Mouse (Mus musculus) liver, postnatal 0 days (tissue): ENCODE measurements around the gene Eif2b4. TPM values are rescaled to one million over a fixed set of nuclear protein-coding genes. Genes with fewer than 3 reads are reported as not detected.

ENCODE experiments used
- ATAC-seq: fragments of 200-750 bp; cut with Nextera tagmentation; 2 replicates; pipeline ENCODE4 v1.8.0; 2017; ENCODE audit warnings: mild to moderate bottlenecking, moderate library complexity
- DNase-seq: peaks from one replicate; pipeline ENCODE4 v3.0.0-alpha.2; 2016
- H3K27ac ChIP-seq: fragments of 300-500 bp; sonication (generic); 2 replicates; pipeline ENCODE4 v1.5.1; 2014; ENCODE audit warnings: antibody characterized with exemption, moderate library complexity, mild to moderate bottlenecking, low read depth
- H3K27me3 ChIP-seq: fragments of 300-500 bp; sonication (generic); 2 replicates; pipeline ENCODE4 v1.6.1; 2014; ENCODE audit warnings: low read length, control low read depth, mixed read lengths; ENCODE audit not compliant: insufficient read depth
- H3K36me3 ChIP-seq: fragments of 300-500 bp; sonication (generic); replicated peaks from 2 replicates; pipeline ENCODE4 v1.6.1; 2014; ENCODE audit warnings: mild to moderate bottlenecking, control low read depth, low read length, moderate library complexity, mixed read lengths; ENCODE audit not compliant: insufficient read depth
- H3K4me1 ChIP-seq: fragments of 300-500 bp; sonication (generic); 2 replicates; pipeline ENCODE4 v1.6.1; 2014; ENCODE audit warnings: antibody characterized with exemption, mild to moderate bottlenecking, control low read depth; ENCODE audit not compliant: insufficient read depth
- H3K4me2 ChIP-seq: fragments of 300-500 bp; sonication (generic); 2 replicates; pipeline ENCODE4 v1.6.1; 2014; ENCODE audit warnings: low read depth, mild to moderate bottlenecking, low read length, moderate library complexity, mixed read lengths
- H3K4me3 ChIP-seq: fragments of 300-500 bp; sonication (generic); 2 replicates; pipeline ENCODE4 v1.5.1; 2014; ENCODE audit warnings: low read depth, low read length
- H3K9ac ChIP-seq: fragments of 300-500 bp; sonication (generic); replicated peaks from 2 replicates; pipeline ENCODE4 v1.6.1; 2014; ENCODE audit warnings: mild to moderate bottlenecking, moderate library complexity
- H3K9me3 ChIP-seq: fragments of 300-500 bp; sonication (generic); 2 replicates; pipeline ENCODE4 v1.6.1; 2016; ENCODE audit warnings: mild to moderate bottlenecking, control low read depth, low read length, mixed read lengths
- CTCF ChIP-seq: sonication (generic); IDR thresholded peaks from 2 replicates; pipeline ENCODE4 v1.5.1; 2016; ENCODE audit warnings: antibody characterized with exemption, low read depth
- EP300 ChIP-seq: IDR thresholded peaks from 2 replicates; pipeline ENCODE4 v1.6.1; 2016; ENCODE audit warnings: antibody characterized with exemption, low read depth, mild to moderate bottlenecking
- whole genome bisulfite sequencing: fragments of 180-500 bp; shearing (Covaris S2); extraction: QIAGEN DNeasy Blood & Tissue Kit; methylation state at CpG from one replicate; pipeline ENCODE4 v1.1.7; 2014; ENCODE audit not compliant: insufficient replicate concordance; 5-methylcytosine and 5-hydroxymethylcytosine counted together
- polyA plus RNA-seq: library from polyadenylated mRNA; unstranded; fragments of >200 nt; fragmentation: Nextera tagmentation; extraction: Ambion mirVana; gene quantifications from 2 replicates; pipeline ENCODE4 v1.2.1, GENCODE M21; 2015

Eif2b4 gene
- polyA plus RNA-seq, 1 experiment from 2014 or later = 35.5 TPM

DNA sequence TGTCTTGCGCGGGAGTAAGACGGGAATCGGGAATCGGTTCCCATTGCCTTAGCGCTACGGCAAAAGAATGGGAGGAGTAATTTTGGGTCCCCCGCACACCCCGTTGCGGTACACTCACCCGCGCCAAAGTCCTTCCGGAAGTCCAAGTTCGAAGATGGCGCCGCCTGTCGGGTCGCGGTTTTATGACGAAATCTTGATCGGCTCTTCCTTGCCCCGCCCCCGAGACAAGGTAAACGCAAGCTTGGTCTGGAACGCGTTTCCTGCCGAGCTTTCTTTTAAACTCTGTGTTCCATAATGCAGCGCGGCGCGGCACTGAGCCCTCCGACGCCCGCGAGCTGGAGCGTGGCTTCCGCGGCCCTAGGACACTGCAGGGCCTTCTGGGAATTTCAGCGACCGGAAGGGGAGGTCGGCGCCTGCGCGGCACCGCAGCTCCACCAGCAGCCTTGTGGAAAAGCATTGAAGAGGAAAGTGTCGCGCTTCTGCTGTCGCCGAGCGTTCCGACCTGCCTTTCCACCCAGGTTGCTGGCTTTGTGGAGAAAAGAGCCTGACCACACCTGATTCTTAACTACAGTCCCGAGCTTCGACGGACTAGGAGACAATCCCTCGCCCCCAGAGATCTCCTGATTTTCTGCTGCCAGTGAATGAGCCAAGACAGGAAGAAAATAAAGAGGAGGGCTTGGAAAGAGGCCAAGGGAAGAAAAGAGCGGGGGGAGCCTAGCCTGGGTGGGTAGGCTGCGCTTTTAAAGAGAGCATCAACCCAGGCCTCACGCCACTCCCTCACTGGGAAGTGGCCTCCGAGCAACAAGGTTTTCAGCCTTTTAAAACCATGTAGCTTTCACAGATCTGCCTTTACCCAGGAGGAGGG lies 13.2 kb downstream of the Eif2b4 start, which contains the start of the genes Gm29609 and Gtf3c2:
Gene Gm29609 (minus strand): TSS at position 146 of the 865 bp plus-strand sequence.
Gene Gtf3c2 (minus strand): TSS at position 379 of the 865 bp plus-strand sequence.
- Histone ChIP-seq H3K9ac (peak within 1 kb of the TSS; percentile 80), H3K36me3 (0 out of 2 replicates have a peak, but pooled peaks cover 4% of the 10 kb centered on the region), H3K27ac (peak within 1 kb of the TSS; percentile 97), H3K4me1 (peaks cover 14% of the 10 kb centered on the region), H3K9me3 (no peaks in the 10 kb centered on the region), H3K4me2 (peak within 1 kb of the TSS; percentile 80), H3K27me3 (no peaks in the 10 kb centered on the region), H3K4me3 (peak within 1 kb of the TSS; percentile 83)
- TF ChIP-seq EP300 = peak; percentile 60; the same call in 1 of the 2 replicates
- peak; percentile 27; the same call in 1 of the 2 replicates for TF ChIP-seq CTCF
- ATAC-seq (peak; percentile 94), DNase-seq (peak; percentile 94)
- under 1% methylated on average over 59 of the region's 59 CpGs for WGBS

DNA sequence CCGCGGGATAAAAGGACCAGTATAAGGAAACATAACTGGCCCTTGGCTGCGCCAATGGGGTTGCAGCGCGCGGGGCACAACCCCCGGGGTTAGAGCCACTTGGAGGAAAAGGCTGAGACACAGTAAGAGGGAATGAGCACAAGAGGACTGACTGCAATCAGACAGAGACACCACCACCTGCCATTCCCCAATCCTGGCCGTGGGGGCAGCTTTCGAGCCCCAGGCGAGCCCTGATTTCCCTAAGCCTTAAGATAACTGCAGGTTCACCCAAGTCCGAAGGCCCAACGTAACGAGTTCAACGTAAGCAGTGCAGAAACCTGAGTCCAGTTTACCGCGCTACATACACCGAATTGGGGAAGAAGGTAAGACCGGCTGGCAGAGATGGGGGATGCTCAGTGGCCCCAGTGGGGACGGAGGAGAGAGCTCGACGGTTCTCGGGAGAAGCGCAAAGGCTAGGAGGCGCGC lies 13.9 kb downstream of the Eif2b4 start:
- DNase-seq (peak; percentile 61), ATAC-seq (peak; percentile 59)

DNA sequence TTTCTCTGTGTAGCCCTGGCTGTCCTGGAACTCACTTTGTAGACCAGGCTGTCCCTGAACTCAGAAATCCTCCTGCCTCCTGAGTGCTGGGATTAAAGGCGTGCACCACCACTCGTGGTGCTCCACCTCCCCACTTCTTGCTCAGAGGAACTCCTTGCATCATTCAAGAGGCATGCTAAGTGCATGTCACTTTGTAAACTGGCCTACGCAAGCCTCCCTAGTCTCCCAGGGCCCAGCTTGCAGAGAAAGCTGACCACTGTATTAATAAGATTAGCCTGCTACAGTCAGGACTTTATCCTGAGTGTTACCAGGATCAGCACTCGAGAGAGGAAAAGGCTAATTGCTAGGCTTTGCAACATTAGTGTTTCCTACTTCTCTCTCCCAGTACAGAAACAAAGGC lies 24.6 kb downstream of the Eif2b4 start:
- H3K4me1 ChIP-seq = no peaks in the 10 kb centered on the region
- ATAC-seq (no peak), DNase-seq (no peak)
- H3K36me3 ChIP-seq = peaks cover 89% of the 10 kb centered on the region
- no peak overlapping the region for H3K4me3 ChIP-seq
- TF ChIP-seq EP300 (no peak), CTCF (no peak)
- H3K27me3 ChIP-seq = no peaks in the 10 kb centered on the region
- no peaks in the 10 kb centered on the region for H3K9me3 ChIP-seq
- H3K4me2 ChIP-seq = no peak overlapping the region
- H3K9ac ChIP-seq = no peak overlapping the region
- 86% methylated on average over 4 of the region's 4 CpGs for WGBS
- no peak overlapping the region for H3K27ac ChIP-seq

More for the DNA sequence above, 13.9 kb downstream of the Eif2b4 start:
- Histone ChIP-seq H3K4me3 (peak overlapping the region; percentile 83), H3K4me1 (peaks cover 14% of the 10 kb centered on the region), H3K9me3 (no peaks in the 10 kb centered on the region), H3K36me3 (peaks cover 7% of the 10 kb centered on the region), H3K4me2 (peak overlapping the region; percentile 80), H3K27ac (peak overlapping the region; percentile 97), H3K9ac (peak overlapping the region; percentile 80), H3K27me3 (no peaks in the 10 kb centered on the region)
- WGBS = 1% methylated on average over 25 of the region's 25 CpGs
- no peak for TF ChIP-seq CTCF
- TF ChIP-seq EP300 = no peak

DNA sequence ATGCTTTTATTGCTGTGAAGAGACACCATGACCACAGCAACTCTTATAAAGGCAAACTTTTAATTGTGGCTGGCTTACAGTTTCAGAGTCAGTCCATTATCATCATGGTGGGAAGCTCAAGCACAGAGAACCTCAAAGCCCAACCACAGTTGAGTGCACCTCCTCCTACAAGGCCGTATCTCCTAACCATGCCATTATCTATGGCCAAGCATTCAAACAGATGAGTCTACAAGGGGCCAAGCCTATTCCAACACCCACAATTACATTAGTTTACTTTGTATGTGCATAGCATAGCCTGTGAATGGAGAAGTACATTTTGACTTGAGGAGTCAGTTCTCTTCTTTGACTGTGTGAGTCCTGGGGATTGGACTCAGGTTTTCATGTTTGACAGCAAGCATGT lies 28.4 kb downstream of the Eif2b4 start:
- TF ChIP-seq EP300 (no peak), CTCF (no peak)
- WGBS = 57% methylated on average over 1 of the region's 1 CpGs
- Histone ChIP-seq H3K4me2 (no peak overlapping the region), H3K27me3 (no peaks in the 10 kb centered on the region), H3K4me3 (no peak overlapping the region), H3K36me3 (peaks cover 82% of the 10 kb centered on the region), H3K4me1 (no peaks in the 10 kb centered on the region), H3K9ac (no peak overlapping the region), H3K27ac (no peak overlapping the region), H3K9me3 (no peaks in the 10 kb centered on the region)
- DNase-seq (no peak), ATAC-seq (no peak)

DNA sequence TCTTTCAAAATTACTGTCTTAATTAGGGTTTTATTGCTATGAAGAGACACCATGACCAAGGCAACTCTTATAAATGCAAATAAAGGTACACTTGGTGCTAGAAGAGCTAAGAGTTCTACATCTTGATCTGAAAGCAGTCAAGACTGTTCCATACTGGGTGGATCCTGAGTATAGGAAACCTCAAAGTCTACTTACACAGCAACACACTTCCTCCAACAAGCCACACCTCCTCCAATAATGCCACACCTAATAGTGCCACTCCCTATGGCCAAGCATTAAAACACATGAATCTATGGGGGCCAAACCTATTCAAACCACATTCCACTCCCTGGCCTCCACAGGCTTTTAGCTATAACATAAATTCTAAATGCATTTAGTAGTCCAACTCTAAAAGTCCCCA lies 30.8 kb downstream of the Eif2b4 start:
- Histone ChIP-seq H3K4me3 (no peak overlapping the region), H3K27me3 (no peaks in the 10 kb centered on the region)

DNA sequence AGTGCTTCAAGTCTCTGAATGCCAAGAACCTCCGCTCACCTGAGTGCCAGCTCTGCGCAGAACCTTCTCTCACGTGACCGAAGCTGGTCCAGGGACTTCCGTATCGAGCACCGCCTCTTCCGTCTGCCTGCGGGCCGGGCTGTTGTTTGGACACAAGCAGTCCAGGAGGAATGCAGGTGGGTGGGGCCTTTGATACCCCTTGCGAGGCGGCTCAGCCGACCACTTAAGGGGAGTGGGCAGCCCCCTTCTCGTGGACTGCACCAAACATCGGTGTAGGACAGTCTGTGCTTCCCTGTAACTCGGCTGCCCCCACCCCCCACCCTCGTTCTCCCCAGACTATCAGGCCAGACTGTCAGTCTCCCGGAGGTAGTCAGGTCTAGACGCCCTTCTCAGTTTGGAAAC lies 39.1 kb downstream of the Eif2b4 start, which contains the start of gene Mpv17:
Gene Mpv17 (minus strand): TSS at position 100 of the 402 bp plus-strand sequence.
- Histone ChIP-seq H3K27ac (peak within 1 kb of the TSS; percentile 35; the same call in 1 of the 2 replicates), H3K9ac (peak within 1 kb of the TSS; percentile 72), H3K4me1 (peaks cover 12% of the 10 kb centered on the region), H3K4me2 (peak within 1 kb of the TSS; percentile 82), H3K4me3 (peak within 1 kb of the TSS; percentile 74), H3K27me3 (no peaks in the 10 kb centered on the region), H3K9me3 (no peaks in the 10 kb centered on the region), H3K36me3 (peaks cover 30% of the 10 kb centered on the region)
- ATAC-seq = peak; percentile 90
- TF ChIP-seq EP300 = no peak
- peak; percentile 83 for DNase-seq
- 0% methylated on average over 19 of the region's 19 CpGs for WGBS

More for the DNA sequence above, 30.8 kb downstream of the Eif2b4 start:
- ATAC-seq (no peak), DNase-seq (no peak)
- H3K36me3 ChIP-seq = peaks cover 81% of the 10 kb centered on the region
- no peak overlapping the region for H3K9ac ChIP-seq
- no peak overlapping the region for H3K27ac ChIP-seq
- H3K4me2 ChIP-seq = no peak overlapping the region
- no peaks in the 10 kb centered on the region for H3K4me1 ChIP-seq
- TF ChIP-seq EP300 = no peak
- TF ChIP-seq CTCF = no peak
- no peaks in the 10 kb centered on the region for H3K9me3 ChIP-seq
